Mouse (Mus musculus) stomach, postnatal 0 days (tissue): ENCODE results near the gene Acss1. TPM values are rescaled to one million over a fixed set of nuclear protein-coding genes. Genes with fewer than 3 reads are reported as not detected.

Experiments
- ATAC-seq: fragments of 200-750 bp; cut with Nextera tagmentation; 2 replicates; pipeline ENCODE4 v1.8.0; 2017; ENCODE audit not compliant: low FRiP score, low TSS enrichment
- DNase-seq: peaks from one replicate; pipeline ENCODE4 v3.0.0-alpha.2; 2016; ENCODE audit warnings: low spot score
- H3K27ac ChIP-seq: fragments of 300-500 bp; sonication (generic); replicated peaks from 2 replicates; pipeline ENCODE4 v1.5.1; 2014; ENCODE audit warnings: mild to moderate bottlenecking, control low read depth
- H3K27me3 ChIP-seq: fragments of 300-500 bp; sonication (generic); 2 replicates; pipeline ENCODE4 v1.6.1; 2014; ENCODE audit warnings: low read length; ENCODE audit not compliant: control insufficient read depth, insufficient read depth
- H3K36me3 ChIP-seq: fragments of 300-500 bp; sonication (generic); 2 replicates; pipeline ENCODE4 v1.6.1; 2014; ENCODE audit warnings: low read length, mixed read lengths; ENCODE audit not compliant: control insufficient read depth, insufficient read depth
- H3K4me1 ChIP-seq: fragments of 300-500 bp; sonication (generic); replicated peaks from 2 replicates; pipeline ENCODE4 v1.6.1; 2014; ENCODE audit warnings: antibody characterized with exemption; ENCODE audit not compliant: control insufficient read depth, insufficient read depth
- H3K4me2 ChIP-seq: fragments of 300-500 bp; sonication (generic); replicated peaks from 2 replicates; pipeline ENCODE4 v1.6.1; 2014; ENCODE audit warnings: low read depth, mild to moderate bottlenecking, control low read depth, moderate library complexity
- H3K4me3 ChIP-seq: fragments of 300-500 bp; sonication (generic); 2 replicates; pipeline ENCODE4 v1.5.1; 2014; ENCODE audit warnings: low read depth, low read length, control low read depth
- H3K9ac ChIP-seq: fragments of 300-500 bp; sonication (generic); 2 replicates; pipeline ENCODE4 v1.6.1; 2014; ENCODE audit warnings: mild to moderate bottlenecking, low read length, control low read depth, mixed read lengths
- H3K9me3 ChIP-seq: fragments of 300-500 bp; sonication (generic); 2 replicates; pipeline ENCODE4 v1.6.1; 2016; ENCODE audit warnings: low read length; ENCODE audit not compliant: control insufficient read depth
- CTCF ChIP-seq: IDR thresholded peaks from 2 replicates; pipeline ENCODE4 v1.5.1; 2016; ENCODE audit warnings: antibody characterized with exemption, low read depth, mild to moderate bottlenecking, moderate library complexity
- EP300 ChIP-seq: optimal IDR thresholded peaks from 2 replicates; pipeline ENCODE3; 2016; ENCODE audit warnings: antibody characterized with exemption
- WGBS: fragments of 180-500 bp; shearing (Covaris S2); extraction: QIAGEN DNeasy Blood & Tissue Kit; methylation state at CpG from one replicate; pipeline ENCODE4 v1.1.7; 2014; 5-methylcytosine and 5-hydroxymethylcytosine counted together
- polyA plus RNA-seq: library from polyadenylated mRNA; unstranded; fragments of >200 nt; fragmentation: Nextera tagmentation; extraction: Ambion mirVana; gene quantifications from 2 replicates; pipeline ENCODE4 v1.2.1, GENCODE M21; 2015

Acss1 gene
- polyA plus RNA-seq, 1 experiment from 2014 or later, result 28.2 TPM

DNA sequence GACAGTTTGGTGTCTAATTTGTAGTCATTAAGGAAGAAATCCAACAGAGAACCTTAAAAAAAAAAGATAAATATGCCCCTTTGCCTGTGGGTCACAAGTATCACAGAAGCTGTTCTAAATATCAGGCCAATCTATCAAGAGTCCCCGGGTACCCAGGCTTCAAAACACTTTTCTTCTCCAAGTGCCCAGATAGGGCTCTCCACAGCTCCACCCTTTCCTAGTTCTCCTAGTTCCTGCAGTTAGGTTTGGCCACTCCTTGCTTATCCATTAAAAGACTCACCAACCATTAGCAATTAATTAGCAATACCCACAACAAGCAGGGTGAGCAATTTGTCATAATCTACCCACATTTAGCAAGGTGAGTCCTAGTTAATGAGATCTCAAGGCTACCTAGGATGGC lies 61.2 kb downstream of the Acss1 start:
- TF ChIP-seq EP300 (no peak), CTCF (no peak)
- ATAC-seq (no peak), DNase-seq (no peak)
- WGBS, result 60% methylated on average over 1 of the region's 1 CpGs
- H3K9ac ChIP-seq, result no peak overlapping the region
- H3K27me3 ChIP-seq, result no peaks in the 10 kb centered on the region
- H3K4me2 ChIP-seq, result 0 out of 2 replicates have a peak overlapping the region, but pooled peaks have one; percentile 90
- no peak overlapping the region for H3K27ac ChIP-seq
- no peak overlapping the region for H3K4me3 ChIP-seq
- H3K4me1 ChIP-seq, result no peaks in the 10 kb centered on the region; the same call in 1 of the 2 replicates
- no peaks in the 10 kb centered on the region for H3K36me3 ChIP-seq
- no peaks in the 10 kb centered on the region for H3K9me3 ChIP-seq

DNA sequence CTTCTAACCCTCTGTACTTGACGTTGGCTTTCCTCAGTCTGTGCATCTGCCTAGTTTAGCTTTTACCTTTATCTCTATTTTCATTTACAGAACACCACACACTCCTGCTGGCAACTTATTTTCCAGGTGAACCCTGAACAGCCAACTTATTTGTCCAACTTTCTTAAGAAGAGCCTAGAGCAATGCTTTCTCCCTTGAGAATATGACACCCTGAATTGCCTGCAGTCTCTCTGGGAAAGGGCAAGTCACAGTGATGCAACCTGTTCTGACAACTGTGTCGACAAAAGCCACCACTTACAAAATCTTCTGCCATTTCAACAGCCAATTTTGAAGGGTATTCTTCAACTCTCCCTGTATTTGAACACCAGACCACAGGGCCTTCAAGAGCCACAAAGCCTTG lies 63.5 kb downstream of the Acss1 start:
- Histone ChIP-seq H3K36me3 (no peaks in the 10 kb centered on the region), H3K27ac (no peak overlapping the region), H3K9ac (no peak overlapping the region), H3K9me3 (no peaks in the 10 kb centered on the region), H3K4me3 (no peak overlapping the region), H3K27me3 (no peaks in the 10 kb centered on the region), H3K4me2 (no peak overlapping the region), H3K4me1 (no peaks in the 10 kb centered on the region; the same call in 1 of the 2 replicates)
- ATAC-seq (no peak), DNase-seq (no peak)
- 76% methylated on average over 2 of the region's 2 CpGs for WGBS
- no peak for TF ChIP-seq EP300

DNA sequence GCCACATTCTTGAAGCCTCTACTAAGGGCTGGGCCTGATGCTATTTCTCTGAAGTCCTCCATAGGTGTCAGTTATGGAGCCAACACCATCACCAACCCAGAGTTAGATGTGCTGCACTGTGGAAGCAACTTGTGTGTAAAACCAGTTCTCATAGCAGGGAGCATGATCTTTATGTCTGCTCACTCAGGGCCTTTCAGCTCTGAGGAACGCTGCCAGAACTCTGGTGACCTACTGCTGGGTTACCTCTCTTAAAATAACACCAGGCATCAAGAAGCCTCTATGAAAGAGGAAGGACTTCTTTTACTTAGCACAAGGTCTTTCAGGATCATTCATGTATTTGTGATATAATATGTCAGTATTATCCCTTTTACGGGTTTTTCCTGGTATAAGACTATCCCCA lies 66.1 kb downstream of the Acss1 start:
- TF ChIP-seq EP300, result no peak
- TF ChIP-seq CTCF, result no peak
- 88% methylated on average over 2 of the region's 2 CpGs for WGBS

DNA sequence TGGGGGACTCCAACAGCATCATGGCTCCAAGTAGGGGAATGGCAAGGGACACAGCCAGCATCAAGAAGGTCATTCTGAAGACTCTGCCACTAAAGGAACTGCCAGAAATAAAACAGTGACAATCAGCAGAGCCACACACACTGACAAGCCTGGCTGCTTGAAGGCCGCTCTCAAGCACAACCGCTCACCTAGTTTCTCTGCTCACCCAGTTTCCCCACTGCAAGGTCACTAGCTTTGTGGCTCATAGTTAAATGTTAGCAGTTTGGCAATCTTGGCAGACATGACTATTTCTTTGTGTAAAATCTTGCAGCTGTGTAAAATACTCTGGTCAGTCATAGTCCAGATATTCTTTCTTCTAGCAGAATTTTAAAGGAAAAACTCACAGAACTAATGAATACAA lies 68.0 kb downstream of the Acss1 start:
- Histone ChIP-seq H3K4me1 (no peaks in the 10 kb centered on the region), H3K4me2 (no peak overlapping the region), H3K36me3 (0 out of 2 replicates have a peak, but pooled peaks cover 2% of the 10 kb centered on the region), H3K27ac (no peak overlapping the region), H3K9me3 (no peaks in the 10 kb centered on the region), H3K4me3 (no peak overlapping the region), H3K27me3 (no peaks in the 10 kb centered on the region), H3K9ac (no peak overlapping the region)
- 93% methylated on average over 2 of the region's 2 CpGs for WGBS
- no peak for TF ChIP-seq EP300
- TF ChIP-seq CTCF, result no peak
- DNase-seq (no peak), ATAC-seq (no peak)

More for the DNA sequence above, 66.1 kb downstream of the Acss1 start:
- Histone ChIP-seq H3K4me3 (no peak overlapping the region), H3K4me2 (no peak overlapping the region), H3K27ac (no peak overlapping the region), H3K36me3 (no peaks in the 10 kb centered on the region), H3K9me3 (no peaks in the 10 kb centered on the region), H3K27me3 (no peaks in the 10 kb centered on the region), H3K9ac (no peak overlapping the region), H3K4me1 (no peaks in the 10 kb centered on the region)
- no peak for DNase-seq
- no peak for ATAC-seq

DNA sequence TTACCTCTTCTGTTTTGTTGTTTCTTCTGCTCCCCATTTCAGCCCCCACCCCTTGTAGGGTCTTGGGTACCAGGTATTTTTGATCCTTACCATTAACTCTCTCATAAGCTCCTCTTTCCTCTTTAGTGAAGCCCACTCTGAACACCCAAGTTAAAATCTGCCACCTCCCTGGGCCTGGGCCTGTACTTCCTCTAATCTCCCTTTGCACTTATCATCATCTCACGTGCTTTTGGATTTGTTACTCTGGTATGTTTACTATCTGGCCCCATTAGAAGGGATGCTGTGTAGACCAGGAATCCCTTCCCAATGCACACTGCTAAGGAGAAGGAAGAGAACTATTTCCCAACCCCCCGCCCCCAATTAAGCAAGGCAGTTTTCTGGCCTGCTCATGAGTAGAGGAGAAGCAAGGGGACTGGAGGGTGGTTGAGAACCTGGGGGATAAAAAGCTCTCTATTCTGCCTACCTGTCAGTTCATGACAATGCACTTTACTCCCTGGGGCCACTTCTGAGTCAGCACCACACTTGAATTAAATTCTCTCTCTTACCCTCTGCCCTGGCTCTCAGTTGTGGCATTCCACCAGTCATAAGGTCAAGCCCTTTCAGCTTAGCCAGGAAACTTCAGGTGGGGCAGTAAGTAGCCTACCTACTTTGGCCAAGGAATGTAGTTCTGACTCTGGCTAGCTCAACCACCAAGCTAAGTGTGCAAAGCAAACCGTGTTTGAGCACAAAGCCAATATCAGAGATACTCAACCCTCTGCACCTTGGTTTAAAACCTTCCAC lies 72.7 kb downstream of the Acss1 start:
- WGBS, result 77% methylated on average over 3 of the region's 3 CpGs
- Histone ChIP-seq H3K4me2 (no peak overlapping the region), H3K4me1 (no peaks in the 10 kb centered on the region), H3K27me3 (no peaks in the 10 kb centered on the region), H3K9ac (no peak overlapping the region), H3K9me3 (no peaks in the 10 kb centered on the region), H3K4me3 (no peak overlapping the region), H3K36me3 (peaks cover 8% of the 10 kb centered on the region; the same call in 1 of the 2 replicates), H3K27ac (no peak overlapping the region)
- DNase-seq (no peak), ATAC-seq (no peak)
- TF ChIP-seq CTCF, result no peak
- TF ChIP-seq EP300, result no peak

DNA sequence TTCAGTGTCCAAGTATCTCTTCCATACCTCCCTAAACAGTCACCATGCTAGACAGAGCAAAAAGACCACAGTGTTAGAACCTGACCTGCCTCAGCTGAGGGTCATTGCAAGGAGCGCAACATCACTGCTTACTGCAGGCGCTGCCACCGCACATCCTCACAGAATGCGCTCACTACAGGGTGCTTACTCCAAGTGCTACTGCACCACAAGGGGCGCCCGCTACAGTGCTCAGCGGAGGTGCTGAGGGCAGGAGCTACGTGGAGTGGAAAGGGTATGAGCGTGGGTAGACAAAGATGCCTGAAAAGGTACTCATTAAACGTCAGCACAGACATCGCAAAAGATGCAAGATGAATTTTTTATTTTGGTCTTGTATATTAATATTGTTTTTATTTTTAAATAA lies 79.2 kb downstream of the Acss1 start:
- H3K9ac ChIP-seq, result no peak overlapping the region
- no peaks in the 10 kb centered on the region for H3K4me1 ChIP-seq
- H3K27me3 ChIP-seq, result no peaks in the 10 kb centered on the region
- H3K4me2 ChIP-seq, result no peak overlapping the region
- no peaks in the 10 kb centered on the region for H3K9me3 ChIP-seq
- no peak for TF ChIP-seq EP300
- no peak for TF ChIP-seq CTCF
- no peak for ATAC-seq
- peaks cover 12% of the 10 kb centered on the region; the same call in 1 of the 2 replicates for H3K36me3 ChIP-seq
- 79% methylated on average over 11 of the region's 11 CpGs for WGBS
- DNase-seq, result no peak
- H3K4me3 ChIP-seq, result no peak overlapping the region
- H3K27ac ChIP-seq, result no peak overlapping the region
